Mouse (Mus musculus) hindbrain, embryonic 11.5 days (tissue): Measurements from ENCODE around the gene Rtp1. TPM values are rescaled to one million over a fixed set of nuclear protein-coding genes. Genes with fewer than 3 reads are reported as not detected.

Experiments
- polyA plus RNA-seq: library from polyadenylated mRNA; unstranded; fragments of >200 nt; fragmentation: Nextera tagmentation; extraction: Ambion mirVana; gene quantifications from 2 replicates; pipeline ENCODE4 v1.2.1, GENCODE M21; 2014

The Rtp1 gene
- polyA plus RNA-seq, 1 experiment from 2014 or later: not detected

Other genes with a start within 250 kb of the Rtp1 start
- gene St6gal1, start 204.4 kb upstream of the Rtp1 start, polyA plus RNA-seq: 32.7 and 34.1 TPM in 2 replicates
- 2.7 and 3.1 TPM in 2 replicates for gene Rtp4, start 91.2 kb downstream of the Rtp1 start, polyA plus RNA-seq
- 21.6 and 24.4 TPM in 2 replicates for gene Masp1, start 91.7 kb downstream of the Rtp1 start, polyA plus RNA-seq